Mouse (Mus musculus) liver, adult 2 months (tissue): ENCODE results near the gene Bmp2k.

Experiments
- CTCF ChIP-seq: fragments of 200-500 bp; IDR thresholded peaks from 2 replicates; pipeline ENCODE4 v1.5.1; 2011; ENCODE audit warnings: low read depth, low read length, control low read depth
- POLR2A ChIP-seq: fragments of 200-500 bp; IDR thresholded peaks from 2 replicates; pipeline ENCODE4 v1.6.1; 2011; ENCODE audit warnings: low read length, control low read depth; ENCODE audit not compliant: insufficient read depth; ENCODE audit errors: extremely low read depth

DNA sequence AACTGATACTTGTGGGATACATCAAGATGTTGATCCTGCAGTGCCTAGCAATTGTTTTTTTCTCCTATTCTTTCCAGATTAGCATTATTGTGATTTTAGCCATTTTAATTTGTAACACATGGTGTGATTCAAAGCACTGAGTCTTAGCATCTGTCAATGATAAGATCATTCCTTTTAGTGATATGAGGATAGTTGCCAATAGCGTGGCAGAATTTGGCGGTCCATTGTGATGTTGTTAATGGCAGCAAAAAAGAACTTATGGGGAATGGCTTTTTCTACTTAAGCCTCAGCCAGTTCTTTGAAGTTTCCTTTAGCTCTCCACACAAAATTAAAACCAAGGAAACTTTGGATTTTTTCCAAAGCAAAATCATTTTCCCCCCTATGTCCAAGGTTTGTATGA, 132.1 kb downstream of the Bmp2k start:
- TF ChIP-seq CTCF: no peak
- TF ChIP-seq POLR2A: no peak
